ENCODE assay signal across 14 mouse cellular contexts in genomic region chr14:74672137-74673019, GRCm38 (mm10). TPM values are rescaled to one million over a fixed set of nuclear protein-coding genes. Genes with fewer than 3 reads are reported as not detected.
DNase-seq lines count a peak whose midpoint lies in the region; ATAC-seq and TF ChIP-seq lines count a peak whose summit lies in the region.
"Had no signal": no experiment of that assay in that cellular context is flagged by ENCODE, and none has a peak within 500 bp of the region (broad histone marks: within the 10 kb centered on the region; RNA-seq: fewer than 3 reads in every experiment).

No protein-coding gene starts in this region.

- no peak for TF ChIP-seq POLR2A in CH12.LX (IDR thresholded peaks at IDR 0.05; ENCODE audit: low read depth, low read length)

- in situ Hi-C loops in CH12.LX (cut with MboI; ENCODE audit: low pct_ligation_motif_present, low pct_unique_long_range_greater_than_20kb, low sequenced_read_pairs) = no loop called here

- no peaks in the 10 kb centered on the region for H3K36me3 ChIP-seq in CH12.LX (replicated peaks in 1 of 2; ENCODE audit: control insufficient read depth in 1 of 2, insufficient read depth in 1 of 2, low read length in 1 of 2)
- H3K36me3 ChIP-seq in intestine, embryonic 15.5 days = no peaks in the 10 kb centered on the region

- no peaks in the 10 kb centered on the region for H3K9me3 ChIP-seq in CH12.LX (replicated peaks; ENCODE audit: low read length)
- H3K9me3 ChIP-seq in intestine, embryonic 15.5 days = no peaks in the 10 kb centered on the region

- WGBS in intestine, embryonic 15.5 days = 62% methylated on average over 10 of the region's 10 CpGs

- H3K4me2 ChIP-seq in CH12.LX (ENCODE audit: insufficient read depth, low read depth, poor library complexity, severe bottlenecking) = peak overlapping the region; percentile 69
- H3K4me2 ChIP-seq in intestine, embryonic 15.5 days (replicated peaks) = no peak overlapping the region

- H3K27ac ChIP-seq in CH12.LX (ENCODE audit: insufficient read depth, low read depth) = no peak overlapping the region
- H3K27ac ChIP-seq in intestine, embryonic 15.5 days = no peak overlapping the region

- peaks cover 0 to 19% of the 10 kb centered on the region in 2 experiments; a peak in 2 of 4 replicates for H3K4me1 ChIP-seq in CH12.LX (ENCODE audit: control insufficient read depth in 1 of 2, insufficient read depth in 2 of 2)
- H3K4me1 ChIP-seq in intestine, embryonic 15.5 days (replicated peaks) = 0 out of 2 replicates have a peak, but pooled peaks cover 2% of the 10 kb centered on the region

- TF ChIP-seq CTCF in CH12.LX (conservative IDR thresholded peaks at IDR 0.05 in 1 of 2, IDR thresholded peaks at IDR 0.05 in 1 of 2; ENCODE audit: low read depth in 2 of 2, low read length in 2 of 2) = no peak

- H3K79me2 ChIP-seq in CH12.LX (replicated peaks; ENCODE audit: control insufficient read depth, extremely low read depth, insufficient read depth, poor library complexity, severe bottlenecking) = no peaks in the 10 kb centered on the region

- TF ChIP-seq RAD21 in CH12.LX (IDR thresholded peaks at IDR 0.05; ENCODE audit: low read depth, low read length) = no peak

- peak; percentile 84 for ATAC-seq in intestine, embryonic 15.5 days
- ATAC-seq in megakaryocyte progenitor cell, adult 5-6 weeks (replicated peaks; ENCODE audit: poor library complexity) = peak; percentile 90
- no peak for ATAC-seq in CD4-positive, CD25-positive, alpha-beta regulatory T cell, adult 4 months

- no peaks in the 10 kb centered on the region for H3K27me3 ChIP-seq in CH12.LX (replicated peaks)
- no peaks in the 10 kb centered on the region for H3K27me3 ChIP-seq in intestine, embryonic 15.5 days (replicated peaks)

- DNase-seq in CH12.LX (ENCODE audit: extremely low read depth) = no peak
- DNase-seq in c-Kit-negative CD71-positive TER-119-positive erythroid progenitor cells, embryonic 14.5 days (ENCODE audit: low read depth, low spot score) = peak; percentile 49
- DNase-seq in layer of hippocampus, adult 8-10 months (ENCODE audit: low spot score in 2 of 2) = no peak
- DNase-seq in embryo, embryonic 11 days = no peak
- no peak for DNase-seq in embryo, embryonic 10.5 days (ENCODE audit: low spot score)
- DNase-seq: heart, adult 18-20 months; heart, postnatal 36 days; kidney, adult 8-10 months; layer of hippocampus, postnatal 36 days; right cerebral cortex, postnatal 4 days had no signal

- H3K9ac ChIP-seq in CH12.LX (ENCODE audit: insufficient read depth, low read depth) = no peak overlapping the region
- H3K9ac ChIP-seq in intestine, embryonic 15.5 days = no peak overlapping the region

- dilution Hi-C loops in CH12.LX (cut with MboI; ENCODE audit: extremely low pct_ligation_motif_present, extremely low pct_unique_long_range_greater_than_20kb, low sequenced_read_pairs) = no loop called here

- H3K4me3 ChIP-seq in CH12.LX (replicated peaks in 1 of 3; ENCODE audit: low read depth in 2 of 3, low read length in 2 of 3, poor library complexity in 1 of 3) = peak overlapping the region in 1 of 3 experiments; percentile 12
- H3K4me3 ChIP-seq in intestine, embryonic 15.5 days (replicated peaks) = no peak overlapping the region

- TF ChIP-seq EP300 in CH12.LX (IDR thresholded peaks at IDR 0.05; ENCODE audit: low read length) = no peak

TF ChIP-seq in CH12.LX, 34 proteins besides CTCF, POLR2A, EP300 and RAD21:
- TF ChIP-seq PAX5 (IDR thresholded peaks at IDR 0.05; ENCODE audit: low read length) (no peak), HCFC1 (IDR thresholded peaks at IDR 0.05; ENCODE audit: low read depth, low read length) (no peak), ZNF384 (IDR thresholded peaks at IDR 0.05; ENCODE audit: low read depth, low read length) (no peak), BHLHE40 (IDR thresholded peaks at IDR 0.05; ENCODE audit: low read depth, low read length) (no peak), ETS1 (conservative IDR thresholded peaks at IDR 0.05; ENCODE audit: low read depth, low read length) (no peak), USF1 (IDR thresholded peaks at IDR 0.05; ENCODE audit: low read depth, low read length) (no peak), MXI1 (IDR thresholded peaks at IDR 0.05; ENCODE audit: low read depth, low read length) (no peak), MAFK (IDR thresholded peaks at IDR 0.05; ENCODE audit: insufficient replicate concordance, low read length) (no peak), E2F4 (IDR thresholded peaks at IDR 0.05; ENCODE audit: insufficient replicate concordance, low read depth, low read length) (no peak), GABPA (IDR thresholded peaks at IDR 0.05; ENCODE audit: insufficient replicate concordance, low read depth, low read length) (no peak), UBTF (IDR thresholded peaks at IDR 0.05; ENCODE audit: low read depth, low read length) (no peak), CHD1 (IDR thresholded peaks at IDR 0.05; ENCODE audit: low read depth, low read length) (no peak), RCOR1 (conservative IDR thresholded peaks at IDR 0.05; ENCODE audit: low read depth, low read length) (no peak), ZMIZ1 (IDR thresholded peaks at IDR 0.05; ENCODE audit: low read depth, low read length) (no peak), TBP (conservative IDR thresholded peaks at IDR 0.05; ENCODE audit: low read depth, low read length) (no peak), MAX (IDR thresholded peaks at IDR 0.05; ENCODE audit: low read length) (no peak), JUN (IDR thresholded peaks at IDR 0.05; ENCODE audit: insufficient read depth, low read depth, low read length) (no peak)

RNA-seq across cellular contexts. Expression of gene Htr2a, which starts 31.7 kb away (rescaled TPM):
- total RNA-seq in CH12.LX (2012; rRNA removed) (not detected in 2 replicates), CH12.LX (2014; rRNA removed) (not detected in 2 replicates)
- 0.04 TPM in 1 of 2 replicates, not detected in the other for polyA plus RNA-seq in CH12.LX (2012; ENCODE audit: insufficient read length, low read depth)
- polyA plus RNA-seq in intestine, embryonic 15.5 days (2015; fragmentation: Nextera tagmentation; extraction: Ambion mirVana) = 0.21 and 0.23 TPM in 2 replicates
- total RNA-seq in megakaryocyte progenitor cell, adult 5-6 weeks (2015) = 0.93 and 1.2 TPM in 2 replicates
- 0.51 and 0.54 TPM in 2 replicates for total RNA-seq in megakaryocyte progenitor cell, adult 5-6 weeks (2017)
- 10 to 100 TPM in 2 of 4 experiments, 1 to 10 TPM in 2; 7.6 to 11.5 (median 9.6) TPM for total RNA-seq in layer of hippocampus, adult 8-10 months (2022)
- polyA plus RNA-seq in CD4-positive, CD25-positive, alpha-beta regulatory T cell, adult 4 months (2017; shearing (Covaris generic)) = not detected
- polyA plus RNA-seq: liver, adult 2 months had no signal

RNA-seq across cellular contexts. Expression of gene Esd, which starts 59.7 kb away (rescaled TPM):
- total RNA-seq in CH12.LX (2012; rRNA removed) = 206 and 231 TPM in 2 replicates
- total RNA-seq in CH12.LX (2014; rRNA removed) = 434 and 504 TPM in 2 replicates
- polyA plus RNA-seq in CH12.LX (2012; ENCODE audit: insufficient read length, low read depth) = 252 and 302 TPM in 2 replicates
- 344 and 409 TPM in 2 replicates for polyA plus RNA-seq in intestine, embryonic 15.5 days (2015; fragmentation: Nextera tagmentation; extraction: Ambion mirVana)
- total RNA-seq in megakaryocyte progenitor cell, adult 5-6 weeks (2015) = 221 and 234 TPM in 2 replicates
- total RNA-seq in megakaryocyte progenitor cell, adult 5-6 weeks (2017) = 209 and 248 TPM in 2 replicates
- total RNA-seq in layer of hippocampus, adult 8-10 months (2022) = 100 to 1,000 TPM in 1 of 4 experiments, 10 to 100 TPM in 3; 83.6 to 104 (median 86.3) TPM
- polyA plus RNA-seq in CD4-positive, CD25-positive, alpha-beta regulatory T cell, adult 4 months (2017; shearing (Covaris generic)) = 100 to 1,000 TPM; 203 to 204 TPM
